Mouse (Mus musculus) midbrain, embryonic 14.5 days (tissue): ENCODE results near the gene Olfr152. TPM values are rescaled to one million over a fixed set of nuclear protein-coding genes. Genes with fewer than 3 reads are reported as not detected.

Source experiments
- ATAC-seq: fragments of 200-750 bp; cut with Nextera tagmentation; 2 replicates; pipeline ENCODE4 v1.8.0; 2017; ENCODE audit warnings: moderate number of reproducible peaks, moderate library complexity; ENCODE audit not compliant: low FRiP score, low TSS enrichment
- DNase-seq: peaks from one replicate; pipeline ENCODE4 v3.0.0-alpha.2; 2015
- H3K27ac ChIP-seq: fragments of 300-500 bp; sonication (generic); replicated peaks from 2 replicates; pipeline ENCODE4 v1.5.1; 2014; ENCODE audit warnings: mild to moderate bottlenecking, low read depth, low read length, moderate library complexity
- H3K27me3 ChIP-seq: fragments of 300-500 bp; sonication (generic); 2 replicates; pipeline ENCODE4 v1.6.1; 2014; ENCODE audit warnings: low read length, control low read depth, mixed read lengths; ENCODE audit not compliant: control insufficient read depth, insufficient read depth
- H3K36me3 ChIP-seq: fragments of 300-500 bp; sonication (generic); 2 replicates; pipeline ENCODE4 v1.6.1; 2014; ENCODE audit warnings: low read length, control low read depth; ENCODE audit not compliant: control insufficient read depth, insufficient read depth
- H3K4me1 ChIP-seq: fragments of 300-500 bp; sonication (generic); 2 replicates; pipeline ENCODE4 v1.6.1; 2014; ENCODE audit warnings: mild to moderate bottlenecking, antibody characterized with exemption, low read length, control low read depth; ENCODE audit not compliant: control insufficient read depth, insufficient read depth
- H3K4me2 ChIP-seq: fragments of 300-500 bp; sonication (generic); 2 replicates; pipeline ENCODE4 v1.6.1; 2014; ENCODE audit warnings: mild to moderate bottlenecking, low read length, moderate library complexity
- H3K4me3 ChIP-seq: fragments of 300-500 bp; sonication (generic); replicated peaks from 2 replicates; pipeline ENCODE4 v1.5.1; 2014; ENCODE audit warnings: low read depth, low read length
- H3K9ac ChIP-seq: fragments of 300-500 bp; sonication (generic); replicated peaks from 2 replicates; pipeline ENCODE4 v1.6.1; 2014; ENCODE audit warnings: mild to moderate bottlenecking, low read length, moderate library complexity
- H3K9me3 ChIP-seq: fragments of 300-500 bp; sonication (generic); 2 replicates; pipeline ENCODE4 v1.6.1; 2016; ENCODE audit warnings: low read length, control low read depth, mixed read lengths; ENCODE audit not compliant: control insufficient read depth
- WGBS: fragments of 180-500 bp; shearing (Covaris S2); extraction: QIAGEN DNeasy Blood & Tissue Kit; methylation state at CpG from one replicate; pipeline ENCODE4 v1.1.7; 2014; 5-methylcytosine and 5-hydroxymethylcytosine counted together
- polyA plus RNA-seq: library from polyadenylated mRNA; unstranded; fragments of >200 nt; fragmentation: Nextera tagmentation; extraction: Ambion mirVana; gene quantifications from 2 replicates; pipeline ENCODE4 v1.2.1, GENCODE M21; 2014

Gene Olfr152
- not detected in 2 replicates for polyA plus RNA-seq

- WGBS: 79% methylated on average over 4 of the region's 4 CpGs
- no peak for ATAC-seq
- H3K4me2 ChIP-seq: no peak within 1 kb of the TSS
- no peak for DNase-seq
- H3K4me3 ChIP-seq: no peak within 1 kb of the TSS
- H3K4me1 ChIP-seq: no peaks in the 10 kb centered on the region
- H3K36me3 ChIP-seq: no peaks in the 10 kb centered on the region
- no peaks in the 10 kb centered on the region for H3K27me3 ChIP-seq
- H3K27ac ChIP-seq: no peak within 1 kb of the TSS
- H3K9me3 ChIP-seq: no peaks in the 10 kb centered on the region
- H3K9ac ChIP-seq: no peak within 1 kb of the TSS
These were observed at the start of gene Olfr152 for GRCm38 (mm10) chr2:87779183-87779582. Olfr152 (plus strand) TSS chr2:87779483.

GRCm38 (mm10) chr2:87739878-87740277, 39.4 kb upstream of the Olfr152 start, which contains the start of gene Olfr1138:
Olfr1138 (minus strand) TSS chr2:87739978.
- WGBS: 85% methylated on average over 1 of the region's 1 CpGs
- H3K9ac ChIP-seq: no peak within 1 kb of the TSS
- no peak within 1 kb of the TSS for H3K27ac ChIP-seq
- no peak for DNase-seq
- H3K36me3 ChIP-seq: no peaks in the 10 kb centered on the region
- no peaks in the 10 kb centered on the region for H3K27me3 ChIP-seq
- no peak for ATAC-seq
- no peak within 1 kb of the TSS for H3K4me3 ChIP-seq
- no peaks in the 10 kb centered on the region for H3K4me1 ChIP-seq
- no peak within 1 kb of the TSS for H3K4me2 ChIP-seq
- no peaks in the 10 kb centered on the region for H3K9me3 ChIP-seq

- no peaks in the 10 kb centered on the region for H3K9me3 ChIP-seq
- no peak for ATAC-seq
- no peaks in the 10 kb centered on the region for H3K36me3 ChIP-seq
- no peaks in the 10 kb centered on the region for H3K27me3 ChIP-seq
- H3K4me3 ChIP-seq: no peak within 1 kb of the TSS
- 71% methylated on average over 3 of the region's 3 CpGs for WGBS
- H3K27ac ChIP-seq: no peak within 1 kb of the TSS
- H3K4me1 ChIP-seq: no peaks in the 10 kb centered on the region
- no peak within 1 kb of the TSS for H3K9ac ChIP-seq
- DNase-seq: no peak
- H3K4me2 ChIP-seq: no peak within 1 kb of the TSS
These were observed 35.8 kb upstream of the Olfr152 start, which contains the start of gene Olfr1140 for GRCm38 (mm10) chr2:87743452-87743851. Olfr1140 (plus strand) TSS chr2:87743752.

GRCm38 (mm10) chr2:87753891-87754290, 25.4 kb upstream of the Olfr152 start, which contains the start of gene Olfr1141:
Olfr1141 (minus strand) TSS chr2:87753991.
- Histone ChIP-seq H3K27ac (no peak within 1 kb of the TSS), H3K4me3 (no peak within 1 kb of the TSS), H3K27me3 (no peaks in the 10 kb centered on the region), H3K9me3 (no peaks in the 10 kb centered on the region), H3K4me2 (no peak within 1 kb of the TSS), H3K9ac (no peak within 1 kb of the TSS), H3K36me3 (no peaks in the 10 kb centered on the region), H3K4me1 (no peaks in the 10 kb centered on the region)
- no peak for DNase-seq
- 83% methylated on average over 1 of the region's 1 CpGs for WGBS
- ATAC-seq: no peak

GRCm38 (mm10) chr2:87776143-87776542, 3.1 kb upstream of the Olfr152 start:
- peak; percentile 5 for DNase-seq
- 49% methylated on average over 1 of the region's 1 CpGs for WGBS
- Histone ChIP-seq H3K27me3 (no peaks in the 10 kb centered on the region), H3K9me3 (no peaks in the 10 kb centered on the region), H3K27ac (no peak overlapping the region), H3K4me3 (no peak overlapping the region), H3K4me2 (no peak overlapping the region), H3K36me3 (no peaks in the 10 kb centered on the region), H3K4me1 (no peaks in the 10 kb centered on the region), H3K9ac (no peak overlapping the region)
- ATAC-seq: no peak

GRCm38 (mm10) chr2:87800292-87800691, 21.0 kb downstream of the Olfr152 start, which contains the start of gene Olfr1143:
Olfr1143 (plus strand) TSS chr2:87800592.
- H3K27ac ChIP-seq: no peak within 1 kb of the TSS
- no peaks in the 10 kb centered on the region for H3K9me3 ChIP-seq
- H3K27me3 ChIP-seq: no peaks in the 10 kb centered on the region
- ATAC-seq (no peak), DNase-seq (no peak)
- no peaks in the 10 kb centered on the region for H3K36me3 ChIP-seq
- no peak within 1 kb of the TSS for H3K4me3 ChIP-seq
- no peak within 1 kb of the TSS for H3K9ac ChIP-seq
- H3K4me2 ChIP-seq: no peak within 1 kb of the TSS
- H3K4me1 ChIP-seq: no peaks in the 10 kb centered on the region

GRCm38 (mm10) chr2:87809522-87809921, 30.2 kb downstream of the Olfr152 start, which contains the start of gene Olfr1145:
Olfr1145 (plus strand) TSS chr2:87809822.
- Histone ChIP-seq H3K4me1 (no peaks in the 10 kb centered on the region), H3K27ac (no peak within 1 kb of the TSS), H3K4me3 (no peak within 1 kb of the TSS), H3K9me3 (no peaks in the 10 kb centered on the region), H3K36me3 (no peaks in the 10 kb centered on the region), H3K9ac (no peak within 1 kb of the TSS), H3K4me2 (no peak within 1 kb of the TSS), H3K27me3 (no peaks in the 10 kb centered on the region)
- ATAC-seq: no peak
- 74% methylated on average over 1 of the region's 1 CpGs for WGBS
- DNase-seq: no peak

GRCm38 (mm10) chr2:87830233-87830632, 51.0 kb downstream of the Olfr152 start, which contains the start of gene Olfr1148:
Olfr1148 (plus strand) TSS chr2:87830533.
- Histone ChIP-seq H3K27me3 (no peaks in the 10 kb centered on the region), H3K4me2 (no peak within 1 kb of the TSS), H3K4me1 (no peaks in the 10 kb centered on the region), H3K36me3 (no peaks in the 10 kb centered on the region), H3K27ac (no peak within 1 kb of the TSS), H3K4me3 (no peak within 1 kb of the TSS), H3K9me3 (no peaks in the 10 kb centered on the region), H3K9ac (no peak within 1 kb of the TSS)
- DNase-seq (no peak), ATAC-seq (no peak)
- 95% methylated on average over 1 of the region's 1 CpGs for WGBS
